Mouse (Mus musculus) myocyte (in vitro differentiated cells): ENCODE measurements around the gene Tmem144.

Experiments used
- CEBPB ChIP-seq: IDR thresholded peaks from 2 replicates; pipeline ENCODE4 v1.6.1; 2011; ENCODE audit warnings: mild to moderate bottlenecking, moderate library complexity; ENCODE audit not compliant: poor library complexity, insufficient read depth, severe bottlenecking
- E2F4 ChIP-seq: IDR thresholded peaks from one replicate; pipeline ENCODE4 v1.6.1; 2011; ENCODE audit warnings: mild to moderate bottlenecking, control low read depth, moderate library complexity; ENCODE audit not compliant: insufficient read depth
- MAX ChIP-seq: IDR thresholded peaks from one replicate; pipeline ENCODE4 v1.6.1; 2011; ENCODE audit warnings: low read depth, mild to moderate bottlenecking, control low read depth
- MYOD1 ChIP-seq, 3 experiments: IDR thresholded peaks; one replicate each; pipeline ENCODE4 v1.6.1; 2011; ENCODE audit warnings: control low read depth in 2 of 3, low read depth in 2 of 3, mild to moderate bottlenecking in 2 of 3, moderate library complexity in 1 of 3; ENCODE audit not compliant: insufficient read length in 2 of 3, control insufficient read depth in 1 of 3
- MYOG ChIP-seq, 3 experiments: IDR thresholded peaks; one replicate each; pipeline ENCODE4 v1.6.1; 2011; ENCODE audit warnings: control low read depth in 2 of 3, low read depth in 2 of 3, mild to moderate bottlenecking in 2 of 3; ENCODE audit not compliant: insufficient read length in 2 of 3, control insufficient read depth in 1 of 3, insufficient read depth in 1 of 3
- POLR2A ChIP-seq: IDR thresholded peaks from one replicate; pipeline ENCODE4 v1.6.1; 2011; ENCODE audit warnings: low read depth, mild to moderate bottlenecking, control low read depth, moderate library complexity; ENCODE audit not compliant: insufficient read length
- POLR2AphosphoS2 ChIP-seq: IDR thresholded peaks from one replicate; pipeline ENCODE4 v1.6.1; 2011; ENCODE audit warnings: low read depth, control low read depth; ENCODE audit not compliant: insufficient read length
- SRF ChIP-seq: IDR thresholded peaks from one replicate; pipeline ENCODE4 v1.6.1; 2011; ENCODE audit warnings: low read depth; ENCODE audit not compliant: control insufficient read depth, insufficient read length
- USF1 ChIP-seq: IDR thresholded peaks from one replicate; pipeline ENCODE4 v1.6.1; 2011; ENCODE audit warnings: low read depth, mild to moderate bottlenecking, control low read depth, moderate library complexity

DNA sequence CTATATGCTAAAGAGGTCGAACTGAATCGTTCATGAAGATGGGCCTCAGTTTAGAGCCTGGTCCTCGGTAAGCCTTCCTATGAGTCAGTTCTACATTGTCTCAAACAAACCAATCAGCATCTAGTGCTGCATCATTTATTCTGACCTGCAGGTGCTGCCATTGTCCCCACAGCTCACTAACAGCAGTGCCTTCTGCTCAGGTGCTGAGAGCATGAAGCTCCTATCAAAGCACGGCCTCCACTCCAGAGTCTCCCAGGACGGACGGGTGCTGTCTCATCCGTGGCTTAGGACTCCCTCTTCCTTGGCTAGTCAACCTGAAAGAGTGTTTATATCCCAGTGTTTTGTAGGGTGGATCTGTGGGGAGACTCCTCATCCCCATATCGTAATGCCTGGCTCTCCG lies 14.0 kb upstream of the Tmem144 start:
- TF ChIP-seq POLR2A (no peak), SRF (no peak), POLR2AphosphoS2 (no peak), CEBPB (no peak), MAX (no peak), MYOD1 (IDR thresholded peaks at IDR 0.05; ENCODE audit: control insufficient read depth in 1 of 3, insufficient read length in 2 of 3, low read depth in 2 of 3) (no peak), USF1 (no peak), E2F4 (no peak), MYOG (IDR thresholded peaks at IDR 0.05; ENCODE audit: control insufficient read depth in 1 of 3, insufficient read depth in 1 of 3, insufficient read length in 2 of 3, low read depth in 2 of 3) (no peak)
